Mouse (Mus musculus): ENCODE measurements around the gene Abcd3.

The Abcd3 gene

GRCm38 (mm10) chr3:121814877-121815548, at the start of gene Abcd3:
TSS of gene Abcd3 (minus strand) at chr3:121815302.
- DNase-seq: peak; percentile 96

DNA sequence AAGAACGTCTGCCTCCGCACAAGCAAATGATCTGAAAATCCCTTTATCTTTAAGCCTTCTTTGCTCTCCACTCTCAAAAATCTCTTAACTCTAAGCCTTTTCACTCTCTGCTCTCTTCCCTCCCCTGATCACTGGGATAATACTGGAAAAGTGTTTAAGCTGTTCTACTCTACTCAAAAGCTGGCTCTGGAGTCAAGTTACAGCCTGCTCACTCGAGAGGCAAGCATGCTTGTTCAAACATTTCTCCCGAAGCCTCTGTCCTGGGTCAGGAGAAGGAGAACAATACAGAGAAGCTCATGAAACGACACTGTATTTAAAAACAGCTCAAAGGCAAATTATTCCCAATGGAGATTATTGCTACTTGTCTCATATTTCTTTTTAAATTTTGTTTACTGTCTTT, 44.0 kb upstream of the Abcd3 start:
- DNase-seq: no peak

GRCm38 (mm10) chr3:121856131-121856530, 41.0 kb upstream of the Abcd3 start:
- DNase-seq: no peak

GRCm38 (mm10) chr3:121853781-121854520, 38.8 kb upstream of the Abcd3 start:
- DNase-seq: peak; percentile 40

GRCm38 (mm10) chr3:121852074-121852826, 37.1 kb upstream of the Abcd3 start:
- DNase-seq: peak; percentile 89

GRCm38 (mm10) chr3:121851006-121851405, 35.9 kb upstream of the Abcd3 start:
- no peak for DNase-seq

- no peak for DNase-seq
Observed at GRCm38 (mm10) chr3:121850381-121850780, 35.3 kb upstream of the Abcd3 start.

- no peak for DNase-seq
Observed at GRCm38 (mm10) chr3:121847296-121847695, 32.2 kb upstream of the Abcd3 start.

DNA sequence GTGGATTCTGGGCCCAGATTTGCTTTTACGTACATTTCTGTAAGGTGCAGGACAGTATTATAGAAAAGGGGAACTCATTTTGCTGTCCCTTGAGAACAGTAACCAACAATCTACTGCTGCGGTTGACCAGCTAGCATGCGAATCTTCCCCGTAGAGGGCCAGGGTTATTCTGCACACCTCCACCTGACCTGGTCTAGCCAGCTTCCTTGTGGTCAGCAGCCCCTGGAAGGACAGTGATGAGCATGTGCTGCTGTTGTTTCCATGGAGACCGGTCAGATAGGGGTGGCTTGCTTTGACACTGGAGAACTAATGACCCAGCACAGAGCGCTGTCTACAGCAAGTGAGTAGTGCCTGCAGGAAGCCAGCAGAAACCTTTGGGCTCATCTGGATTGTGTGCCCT, 29.6 kb upstream of the Abcd3 start:
- no peak for DNase-seq

DNA sequence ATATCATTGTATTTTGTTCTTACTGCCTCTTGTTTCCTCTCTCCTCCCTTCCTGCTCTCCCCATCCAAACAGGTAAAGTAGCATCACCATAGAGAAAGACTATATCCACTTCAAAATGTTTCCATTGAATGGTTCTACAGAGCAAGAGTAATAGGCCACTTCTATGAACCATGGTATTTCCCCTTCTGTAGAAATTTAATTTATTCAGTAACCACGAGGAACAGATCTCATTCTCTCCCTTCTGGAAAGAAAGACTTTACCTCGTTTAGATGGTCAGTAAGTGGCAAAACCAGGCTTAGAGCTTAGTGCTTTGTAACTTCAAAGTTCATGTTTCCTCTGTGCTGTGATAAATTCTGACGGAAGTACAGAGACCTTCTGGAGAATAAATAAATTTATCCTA, 28.9 kb upstream of the Abcd3 start:
- no peak for DNase-seq

DNA sequence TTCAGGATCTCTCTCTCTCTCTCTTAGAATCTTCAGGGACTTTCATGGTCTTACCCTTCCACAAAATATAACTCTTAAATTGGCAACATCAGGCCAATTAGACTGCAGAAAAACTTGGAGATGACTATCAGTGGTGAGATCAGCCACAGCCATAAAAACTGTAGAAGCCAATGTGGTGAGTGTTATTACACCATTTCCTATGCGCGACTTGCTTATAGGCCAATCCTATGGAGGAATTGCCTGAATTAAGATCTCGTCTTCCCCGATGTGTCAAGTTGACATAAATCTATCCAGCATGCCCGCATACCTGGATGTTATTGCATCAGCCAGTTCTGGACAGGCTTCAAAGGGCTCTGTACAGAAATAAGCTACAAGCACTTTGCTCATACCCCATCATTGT, 28.2 kb upstream of the Abcd3 start:
- DNase-seq: no peak

DNA sequence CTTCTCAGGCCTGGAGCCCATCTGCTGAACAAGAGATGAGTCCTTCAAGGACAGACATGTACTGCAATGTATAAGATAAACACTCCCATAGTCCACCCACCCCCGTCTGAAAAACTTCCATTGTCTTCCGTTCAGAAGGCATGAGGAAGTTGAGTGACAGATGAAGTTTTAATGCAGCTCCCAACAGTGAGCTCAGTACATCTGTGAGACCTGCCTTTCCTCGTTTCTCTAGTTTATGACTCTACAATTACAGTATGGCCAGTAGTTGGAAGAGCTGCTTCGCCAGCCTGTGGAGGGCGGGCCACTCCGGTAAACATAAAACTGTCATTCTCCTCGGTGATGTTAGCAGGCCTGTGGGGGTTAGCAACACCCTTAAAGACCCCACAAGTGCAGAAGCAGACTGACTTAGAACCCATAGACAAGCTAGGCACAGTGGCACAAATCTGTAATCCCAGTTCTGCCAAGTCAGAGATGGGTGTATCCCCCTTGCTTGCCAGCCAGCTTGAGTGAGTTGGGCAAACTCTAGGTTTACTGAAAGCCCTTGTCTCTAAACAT, 27.3 kb upstream of the Abcd3 start:
- DNase-seq: no peak

DNA sequence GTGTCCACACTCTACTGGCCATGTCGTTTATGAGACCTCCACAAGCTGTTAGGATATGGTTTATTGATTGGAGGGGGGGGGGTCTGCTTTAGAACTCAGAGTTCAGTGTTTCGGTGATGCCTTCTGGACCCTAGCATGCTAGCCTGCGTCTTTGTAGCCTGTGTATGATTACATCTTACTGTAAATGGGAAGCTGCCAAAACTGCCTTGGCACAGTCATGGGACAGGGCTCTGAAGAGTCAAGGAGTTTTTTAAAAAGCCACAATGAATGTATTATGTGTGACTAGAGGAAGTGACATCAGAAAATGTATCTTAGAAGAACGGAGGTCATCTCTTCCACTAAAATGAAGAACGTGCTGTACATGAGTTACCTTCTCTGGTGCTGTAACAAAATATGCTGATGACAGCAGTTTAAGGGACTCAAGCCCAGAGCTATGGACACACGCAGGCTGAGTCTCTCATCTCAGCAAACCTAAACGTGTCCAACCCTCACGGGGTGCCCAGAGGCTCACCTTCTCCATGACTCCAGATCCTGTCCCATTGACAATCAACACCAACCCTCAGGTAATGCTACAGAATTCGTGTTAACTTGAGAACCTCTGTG, 26.4 kb upstream of the Abcd3 start:
- no peak for DNase-seq

DNA sequence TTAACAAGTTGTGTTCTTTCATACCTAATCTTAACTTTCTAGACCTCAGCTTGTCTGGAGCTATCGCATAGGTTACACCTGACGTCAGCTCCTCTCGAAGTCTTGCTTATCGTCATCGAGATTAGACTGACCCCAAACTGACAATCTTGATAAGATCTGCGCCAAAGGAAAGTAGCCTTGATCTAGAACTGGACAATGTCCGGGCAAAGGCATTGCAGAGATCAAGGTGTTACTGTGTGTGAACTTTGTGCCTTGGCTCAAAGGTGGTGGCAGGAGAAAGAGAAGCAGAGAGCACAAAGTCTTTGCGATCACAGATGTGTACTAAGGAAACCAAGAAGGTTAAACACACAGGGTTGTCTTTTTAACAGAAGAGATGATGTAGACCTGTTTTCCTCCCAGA, 25.2 kb upstream of the Abcd3 start:
- DNase-seq: no peak

GRCm38 (mm10) chr3:121834732-121835131, 19.6 kb upstream of the Abcd3 start:
- DNase-seq: no peak

DNA sequence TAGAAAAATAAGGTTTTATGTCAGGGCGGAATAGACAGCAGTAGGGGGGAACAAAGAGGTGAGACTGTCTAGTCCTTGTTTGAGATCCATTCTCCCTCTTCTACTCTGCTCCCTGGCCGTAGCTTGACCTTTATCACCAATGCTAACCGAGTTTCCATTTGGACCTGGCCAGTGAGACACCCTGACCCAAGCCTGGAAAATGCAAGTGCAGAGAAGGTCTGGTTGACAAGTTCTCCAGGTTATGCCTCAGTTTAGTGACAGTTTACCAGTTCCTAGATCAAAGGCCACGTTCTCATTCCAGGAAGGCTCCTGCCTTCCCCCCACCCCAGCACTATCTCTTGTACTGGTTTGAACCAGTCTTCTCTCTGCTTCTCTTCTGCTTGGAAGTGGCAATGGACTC, 19.1 kb upstream of the Abcd3 start:
- no peak for DNase-seq

GRCm38 (mm10) chr3:121825092-121825491, 10.0 kb upstream of the Abcd3 start:
- DNase-seq: no peak

DNA sequence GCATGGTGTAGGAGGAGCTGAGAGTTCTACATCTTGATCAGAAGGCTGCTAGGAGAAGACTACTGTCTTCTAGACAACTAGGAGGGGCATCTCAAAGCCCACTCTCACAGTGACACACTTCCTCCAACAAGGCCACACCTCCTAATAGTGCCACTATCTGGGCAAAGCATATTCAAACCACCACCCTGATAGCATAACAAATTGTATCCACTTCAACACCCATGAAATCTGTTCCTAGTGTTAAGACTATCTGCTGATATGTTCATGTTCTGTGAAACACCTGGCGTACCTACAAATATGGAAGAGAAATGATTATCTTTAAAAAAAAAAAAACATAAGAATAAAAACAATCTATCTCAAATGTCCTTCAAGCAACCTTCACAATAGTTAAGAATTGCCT, 9.2 kb upstream of the Abcd3 start:
- no peak for DNase-seq

DNA sequence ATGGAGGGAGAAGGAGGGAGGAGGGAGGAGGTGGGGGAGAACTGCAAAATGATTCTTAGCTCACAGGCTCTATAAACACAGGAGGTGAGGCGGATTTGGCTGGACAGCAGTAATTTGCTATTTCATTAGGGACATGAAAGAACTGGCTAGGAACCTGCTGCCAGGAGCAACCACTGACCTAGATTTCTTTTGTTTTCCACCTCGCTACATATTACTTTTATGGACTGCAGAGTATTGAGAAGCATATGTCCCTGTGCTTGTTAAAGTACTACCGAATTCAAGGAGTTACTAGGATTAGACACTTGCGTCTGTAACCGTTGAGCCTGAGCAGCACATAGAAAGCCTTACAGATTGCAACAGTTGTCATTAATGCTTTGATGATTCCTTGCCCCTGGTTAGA, 7.5 kb upstream of the Abcd3 start:
- DNase-seq: peak; percentile 21

DNA sequence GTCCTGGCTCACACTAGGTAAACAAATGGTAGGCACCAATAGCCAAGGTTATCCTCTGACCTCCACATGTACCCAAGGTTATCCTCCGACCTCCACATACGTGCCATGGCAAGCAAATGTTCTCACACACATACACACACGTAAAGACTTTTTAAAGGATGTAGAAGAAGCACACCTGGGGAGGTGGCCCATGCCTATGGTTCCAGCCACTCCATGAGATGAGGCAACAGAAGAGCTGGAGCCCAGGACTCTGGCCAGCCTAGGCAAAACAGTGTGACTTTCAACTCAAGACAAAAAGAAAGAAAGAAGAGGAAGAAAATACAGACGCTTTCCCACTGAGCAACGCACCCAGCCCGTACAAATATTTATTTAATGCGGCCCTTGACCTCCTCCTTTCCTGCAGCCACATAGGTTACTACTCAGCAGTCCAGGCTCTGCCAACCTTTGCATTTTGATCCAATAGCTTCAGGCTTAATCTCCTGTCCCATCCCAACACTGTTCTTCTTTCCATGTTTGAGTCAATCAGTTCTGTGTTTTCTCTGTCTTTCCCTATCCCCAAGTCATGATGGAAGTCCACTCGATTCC, 6.5 kb upstream of the Abcd3 start:
- DNase-seq: no peak

GRCm38 (mm10) chr3:121819693-121820200, 4.6 kb upstream of the Abcd3 start:
- DNase-seq: no peak

DNA sequence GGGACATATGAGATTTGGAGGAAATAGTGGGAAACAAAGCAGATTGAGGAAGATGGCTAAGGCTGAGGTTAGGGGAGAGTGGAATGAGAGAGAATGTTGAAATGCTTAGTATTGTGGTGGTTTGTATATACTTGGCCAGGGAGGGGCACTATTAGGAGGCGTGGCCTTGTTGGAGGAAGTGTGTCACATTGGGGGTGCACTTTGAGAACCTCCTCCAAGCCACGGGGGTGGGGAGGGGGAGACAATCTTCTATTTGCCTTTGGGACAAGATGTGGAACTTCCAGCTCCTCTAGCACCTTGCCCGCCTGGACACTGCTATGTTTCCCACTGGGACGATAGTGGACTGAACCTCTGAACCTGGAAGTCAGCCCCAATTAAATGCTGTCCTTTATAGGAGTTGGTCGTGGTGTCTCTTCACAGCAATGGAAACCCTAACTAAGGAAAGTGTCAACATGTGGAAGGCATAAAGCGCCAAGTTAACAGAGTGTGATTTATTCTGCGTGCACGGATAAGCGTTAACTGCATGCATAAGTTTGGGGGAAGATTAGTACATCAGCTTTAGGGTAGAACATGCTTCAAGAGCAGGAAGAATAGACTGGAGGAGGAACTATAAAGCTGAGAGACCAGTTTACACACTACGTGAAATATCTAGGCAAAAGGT, 3.8 kb upstream of the Abcd3 start:
- no peak for DNase-seq

Data from kidney, postnatal 14 days (tissue).